In genomic region chr19:12795110-12795509, GRCm38 (mm10) we compare ENCODE assay signal across 8 mouse cellular contexts. TPM values are rescaled to one million over a fixed set of nuclear protein-coding genes. Genes with fewer than 3 reads are reported as not detected.
DNase-seq lines count a peak whose midpoint lies in the region; ATAC-seq and TF ChIP-seq lines count a peak whose summit lies in the region.

No protein-coding gene starts in this region.

- peak overlapping the region; percentile 98 for H3K9ac ChIP-seq in hindbrain, embryonic 13.5 days
- peak overlapping the region; percentile 97 for H3K9ac ChIP-seq in midbrain, embryonic 14.5 days (replicated peaks; ENCODE audit: low read length)

- peak overlapping the region; percentile 81 for H3K4me3 ChIP-seq in layer of hippocampus, adult 2 months
- peak overlapping the region; percentile 99 for H3K4me3 ChIP-seq in brown adipose tissue, adult 24 weeks (ENCODE audit: insufficient read depth, low read depth, low read length)
- H3K4me3 ChIP-seq in hindbrain, embryonic 13.5 days: peak overlapping the region; percentile 91
- peak overlapping the region; percentile 84 for H3K4me3 ChIP-seq in midbrain, embryonic 14.5 days (replicated peaks; ENCODE audit: low read depth, low read length)

- peak overlapping the region; percentile 64 for H3K4me2 ChIP-seq in hindbrain, embryonic 13.5 days
- peak overlapping the region; percentile 64 for H3K4me2 ChIP-seq in midbrain, embryonic 14.5 days (ENCODE audit: low read length)

- no peak for TF ChIP-seq CTCF in layer of hippocampus, adult 2 months (conservative IDR thresholded peaks at IDR 0.05)

- 0% methylated on average over 12 of the region's 63 CpGs for WGBS in hindbrain, embryonic 13.5 days
- 1% methylated on average over 41 of the region's 63 CpGs for WGBS in midbrain, embryonic 14.5 days

- peak overlapping the region; percentile 99 for H3K27ac ChIP-seq in layer of hippocampus, adult 2 months
- peak overlapping the region; percentile 96 for H3K27ac ChIP-seq in brown adipose tissue, adult 24 weeks (replicated peaks; ENCODE audit: low read depth, low read length)
- H3K27ac ChIP-seq in hindbrain, embryonic 13.5 days: peak overlapping the region; percentile 99
- H3K27ac ChIP-seq in midbrain, embryonic 14.5 days (replicated peaks; ENCODE audit: low read depth, low read length): peak overlapping the region; percentile 99

- peak; percentile 55 for ATAC-seq in hindbrain, embryonic 13.5 days (ENCODE audit: low FRiP score)
- peak; percentile 61; the same call in 1 of the 2 replicates for ATAC-seq in midbrain, embryonic 14.5 days (ENCODE audit: low FRiP score, low TSS enrichment)

- H3K27me3 ChIP-seq in hindbrain, embryonic 13.5 days: no peaks in the 10 kb centered on the region
- H3K27me3 ChIP-seq in midbrain, embryonic 14.5 days (ENCODE audit: control insufficient read depth, insufficient read depth, low read length): no peaks in the 10 kb centered on the region

- DNase-seq in layer of hippocampus, adult 2 months (ENCODE audit: low spot score in 2 of 2): no peak
- DNase-seq in layer of hippocampus, adult 9-11 months: no peak
- DNase-seq in midbrain, embryonic 14.5 days: no peak
- DNase-seq in layer of hippocampus, postnatal 14 days (ENCODE audit: low spot score in 2 of 2): no peak
- DNase-seq in cerebellum, adult 9-10 months: no peak
- no peak for DNase-seq in Muller cell, postnatal 12 days (ENCODE audit: inconsistent ontology term)

- no peaks in the 10 kb centered on the region for H3K9me3 ChIP-seq in hindbrain, embryonic 13.5 days
- no peaks in the 10 kb centered on the region for H3K9me3 ChIP-seq in midbrain, embryonic 14.5 days (ENCODE audit: control insufficient read depth, low read length)

- no peaks in the 10 kb centered on the region for H3K36me3 ChIP-seq in hindbrain, embryonic 13.5 days
- no peaks in the 10 kb centered on the region for H3K36me3 ChIP-seq in midbrain, embryonic 14.5 days (ENCODE audit: control insufficient read depth, insufficient read depth, low read length)

- peaks cover 5% of the 10 kb centered on the region for H3K4me1 ChIP-seq in brown adipose tissue, adult 24 weeks (ENCODE audit: control insufficient read depth, insufficient read depth, insufficient read length, low read length)
- H3K4me1 ChIP-seq in hindbrain, embryonic 13.5 days (replicated peaks): peaks cover 13% of the 10 kb centered on the region
- peaks cover 17% of the 10 kb centered on the region for H3K4me1 ChIP-seq in midbrain, embryonic 14.5 days (ENCODE audit: control insufficient read depth, insufficient read depth, low read length)

RNA-seq across cellular contexts. Expression of gene Zfp91, which starts 0.8 kb away (rescaled TPM):
- total RNA-seq in layer of hippocampus, adult 2 months (2021): 10 to 100 TPM; 87.6 to 94.8 TPM
- 109 and 111 TPM in 2 replicates for polyA plus RNA-seq in brown adipose tissue, adult 24 weeks (2012; ENCODE audit: insufficient read depth, insufficient read length, missing spikeins)
- 14.7 and 15.8 TPM in 2 replicates for polyA plus RNA-seq in hindbrain, embryonic 13.5 days (2015; fragmentation: Nextera tagmentation; extraction: Ambion mirVana)
- 10.6 and 15.3 TPM in 2 replicates for polyA plus RNA-seq in midbrain, embryonic 14.5 days (2014; fragmentation: Nextera tagmentation; extraction: Ambion mirVana)
- 10 to 100 TPM; 89.1 to 95.0 TPM for total RNA-seq in layer of hippocampus, postnatal 14 days (2021)

RNA-seq across cellular contexts. Expression of gene Lpxn, which starts 0.9 kb away (rescaled TPM):
- 1 to 10 TPM; 1.1 to 1.3 TPM for total RNA-seq in layer of hippocampus, adult 2 months (2021)
- polyA plus RNA-seq in brown adipose tissue, adult 24 weeks (2012; ENCODE audit: insufficient read depth, insufficient read length, missing spikeins): 0.67 and 1.2 TPM in 2 replicates
- 1.5 and 1.6 TPM in 2 replicates for polyA plus RNA-seq in hindbrain, embryonic 13.5 days (2015; fragmentation: Nextera tagmentation; extraction: Ambion mirVana)
- polyA plus RNA-seq in midbrain, embryonic 14.5 days (2014; fragmentation: Nextera tagmentation; extraction: Ambion mirVana): 0.46 and 1.3 TPM in 2 replicates
- 1 to 10 TPM; 1.9 to 2.0 TPM for total RNA-seq in layer of hippocampus, postnatal 14 days (2021)

RNA-seq across cellular contexts. Expression of gene Cntf, which starts 29.7 kb away (rescaled TPM):
- total RNA-seq in layer of hippocampus, adult 2 months (2021): 1 to 10 TPM; 3.1 to 4.1 TPM
- 1.8 and 2.6 TPM in 2 replicates for polyA plus RNA-seq in brown adipose tissue, adult 24 weeks (2012; ENCODE audit: insufficient read depth, insufficient read length, missing spikeins)
- 1.2 and 1.6 TPM in 2 replicates for polyA plus RNA-seq in hindbrain, embryonic 13.5 days (2015; fragmentation: Nextera tagmentation; extraction: Ambion mirVana)
- 1.9 TPM in 1 of 2 replicates, not detected in the other for polyA plus RNA-seq in midbrain, embryonic 14.5 days (2014; fragmentation: Nextera tagmentation; extraction: Ambion mirVana)
- 1 to 10 TPM; 3.0 to 4.7 TPM for total RNA-seq in layer of hippocampus, postnatal 14 days (2021)

RNA-seq across cellular contexts. Expression of gene Gm5244, which starts 51.4 kb away (rescaled TPM):
- not detected for total RNA-seq in layer of hippocampus, adult 2 months (2021)
- not detected in 2 replicates for polyA plus RNA-seq in brown adipose tissue, adult 24 weeks (2012; ENCODE audit: insufficient read depth, insufficient read length, missing spikeins)
- polyA plus RNA-seq in hindbrain, embryonic 13.5 days (2015; fragmentation: Nextera tagmentation; extraction: Ambion mirVana): not detected in 2 replicates
- polyA plus RNA-seq in midbrain, embryonic 14.5 days (2014; fragmentation: Nextera tagmentation; extraction: Ambion mirVana): not detected in 2 replicates
- total RNA-seq in layer of hippocampus, postnatal 14 days (2021): not detected
